Mouse (Mus musculus) cortical plate, adult 2 months (tissue): ENCODE measurements around the gene Unc5cl. TPM values are rescaled to one million over a fixed set of nuclear protein-coding genes. Genes with fewer than 3 reads are reported as not detected.

Experiments
- H3K27ac ChIP-seq: fragments of 200-500 bp; 2 replicates; pipeline ENCODE4 v1.5.1; 2012; ENCODE audit warnings: low read length, control low read depth, inconsistent platforms; ENCODE audit not compliant: insufficient read depth
- H3K4me1 ChIP-seq: fragments of 200-500 bp; 2 replicates; pipeline ENCODE4 v1.6.1; 2011; ENCODE audit warnings: low read length; ENCODE audit not compliant: control insufficient read depth, insufficient read depth
- H3K4me3 ChIP-seq: fragments of 200-500 bp; 2 replicates; pipeline ENCODE4 v1.5.1; 2011; ENCODE audit warnings: mild to moderate bottlenecking, low read length, control low read depth; ENCODE audit not compliant: insufficient read depth
- CTCF ChIP-seq: fragments of 200-500 bp; IDR thresholded peaks from 2 replicates; pipeline ENCODE4 v1.5.1; 2011; ENCODE audit warnings: mild to moderate bottlenecking, control low read depth, low read length; ENCODE audit not compliant: insufficient read depth; ENCODE audit errors: extremely low read depth
- POLR2A ChIP-seq: fragments of 200-500 bp; IDR thresholded peaks from 2 replicates; pipeline ENCODE4 v1.6.1; 2011; ENCODE audit warnings: mild to moderate bottlenecking, low read length, control low read depth; ENCODE audit not compliant: insufficient read depth; ENCODE audit errors: extremely low read depth
- polyA plus RNA-seq: library from polyadenylated mRNA; depleted of rRNA; stranded (reverse); fragments of >200 nt; gene quantifications from 2 replicates; pipeline ENCODE4 v1.2.3, GENCODE M21; 2012

Gene Unc5cl
- polyA plus RNA-seq, 1 experiment, result 0.21 TPM

GRCm38 (mm10) chr17:48552532-48552915 is 97.8 kb downstream of the Unc5cl start:
- Histone ChIP-seq H3K4me3 (no peak overlapping the region), H3K4me1 (no peaks in the 10 kb centered on the region), H3K27ac (no peak overlapping the region)
- TF ChIP-seq POLR2A (no peak), CTCF (no peak)

- H3K4me3 ChIP-seq, result no peak overlapping the region
- H3K4me1 ChIP-seq, result no peaks in the 10 kb centered on the region
- no peak for TF ChIP-seq CTCF
- no peak for TF ChIP-seq POLR2A
- H3K27ac ChIP-seq, result no peak overlapping the region
Observed at GRCm38 (mm10) chr17:48556223-48556962, 101.7 kb downstream of the Unc5cl start.

DNA sequence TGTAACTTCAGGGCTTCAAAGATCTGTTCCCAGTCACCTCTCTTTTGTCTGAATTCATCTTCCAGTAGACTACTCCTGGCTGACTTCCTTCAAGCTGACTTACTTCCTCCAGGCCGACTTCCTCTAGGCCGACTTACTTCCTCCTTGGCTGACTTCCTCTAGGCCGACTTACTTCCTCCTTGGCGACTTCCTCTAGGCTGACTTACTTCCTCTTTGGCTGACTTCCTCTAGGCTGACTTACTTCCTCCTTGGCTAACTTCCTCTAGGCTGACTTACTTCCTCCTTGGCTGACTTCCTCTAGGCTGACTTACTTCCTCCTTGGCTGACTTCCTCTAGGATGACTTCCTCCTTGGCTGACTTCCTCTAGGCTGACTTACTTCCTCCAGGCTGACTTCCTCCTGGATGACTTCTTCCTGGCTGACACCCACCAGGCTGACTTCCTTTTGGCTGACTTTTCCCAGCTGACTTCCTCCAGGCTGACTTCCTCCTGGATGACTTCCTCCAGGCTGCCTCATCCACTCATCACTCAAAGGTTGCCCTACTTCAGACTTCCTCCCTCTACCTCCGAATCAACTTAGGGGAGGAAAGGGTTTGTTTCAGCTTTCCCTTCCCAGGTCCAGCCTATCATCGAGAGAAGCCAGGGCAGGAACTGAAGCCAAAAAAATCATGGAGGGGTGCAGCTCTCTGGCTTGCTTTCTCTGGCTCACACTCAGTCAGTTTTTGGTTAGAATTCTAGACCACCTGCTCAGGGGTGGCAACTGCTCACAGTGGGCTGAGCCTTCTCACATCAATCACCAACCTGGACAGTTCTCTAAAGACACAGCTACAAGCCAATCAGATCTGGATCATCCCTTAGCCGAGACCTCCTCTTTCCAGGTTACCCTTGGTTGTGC is 103.4 kb downstream of the Unc5cl start:
- no peak for TF ChIP-seq POLR2A
- no peak for TF ChIP-seq CTCF
- H3K27ac ChIP-seq, result no peak overlapping the region
- no peaks in the 10 kb centered on the region for H3K4me1 ChIP-seq
- no peak overlapping the region for H3K4me3 ChIP-seq

GRCm38 (mm10) chr17:48564931-48565330 is 110.2 kb downstream of the Unc5cl start:
- TF ChIP-seq POLR2A (no peak), CTCF (no peak)
- H3K4me3 ChIP-seq, result no peak overlapping the region
- H3K27ac ChIP-seq, result no peak overlapping the region

GRCm38 (mm10) chr17:48569656-48570055 is 115.0 kb downstream of the Unc5cl start:
- no peaks in the 10 kb centered on the region for H3K4me1 ChIP-seq
- no peak overlapping the region for H3K4me3 ChIP-seq
- TF ChIP-seq CTCF, result no peak
- TF ChIP-seq POLR2A, result no peak
- H3K27ac ChIP-seq, result no peak overlapping the region

More at GRCm38 (mm10) chr17:48564931-48565330, 110.2 kb downstream of the Unc5cl start:
- no peaks in the 10 kb centered on the region for H3K4me1 ChIP-seq

DNA sequence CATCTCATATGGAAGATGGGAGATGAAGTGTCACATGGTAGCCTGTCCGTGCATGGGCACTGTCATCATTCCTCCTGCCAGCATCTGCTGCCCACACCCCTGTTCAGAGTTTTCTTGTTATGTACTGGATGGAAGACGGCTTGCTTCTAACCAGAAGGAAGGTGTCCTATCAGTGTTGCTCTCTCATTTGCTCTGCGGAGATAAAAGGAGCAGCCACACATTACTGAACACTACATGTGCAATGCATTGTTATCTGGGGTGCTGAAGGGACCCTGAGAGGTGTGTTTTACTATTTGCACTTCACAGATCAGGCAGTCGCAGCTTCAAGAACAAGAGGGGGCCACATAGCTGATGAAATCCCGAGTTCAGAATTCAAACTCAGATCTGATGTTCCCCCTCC is 126.5 kb downstream of the Unc5cl start:
- Histone ChIP-seq H3K4me1 (no peaks in the 10 kb centered on the region), H3K27ac (no peak overlapping the region), H3K4me3 (no peak overlapping the region)
- TF ChIP-seq POLR2A, result no peak
- no peak for TF ChIP-seq CTCF

DNA sequence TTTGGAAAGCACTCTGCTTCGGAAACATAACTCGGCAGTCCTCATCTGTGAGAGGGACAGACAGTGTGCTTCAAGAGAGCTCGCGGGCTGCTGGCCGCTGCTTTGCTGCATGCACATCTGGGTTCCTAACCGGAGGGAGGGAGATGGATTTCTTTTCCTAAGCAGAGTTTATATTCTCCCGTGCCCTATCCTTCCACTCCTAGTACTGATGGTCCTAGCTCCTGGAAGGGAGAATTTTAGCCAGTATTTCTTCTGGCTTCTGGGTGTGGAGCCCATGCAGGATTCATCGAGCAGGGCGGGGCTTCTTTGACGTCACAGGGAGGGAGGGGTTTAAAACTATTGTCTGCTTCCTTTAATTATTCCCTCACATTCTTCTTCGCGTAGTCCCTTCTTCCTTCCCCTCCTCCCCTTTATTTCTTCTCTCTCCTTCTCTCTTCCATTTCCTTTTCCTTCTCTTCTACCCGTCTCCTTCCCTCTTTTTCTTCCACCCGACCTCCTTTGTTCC is 127.8 kb downstream of the Unc5cl start:
- no peak overlapping the region for H3K27ac ChIP-seq
- no peaks in the 10 kb centered on the region for H3K4me1 ChIP-seq
- no peak for TF ChIP-seq POLR2A
- TF ChIP-seq CTCF, result no peak
- H3K4me3 ChIP-seq, result no peak overlapping the region

GRCm38 (mm10) chr17:48583401-48583800 is 128.7 kb downstream of the Unc5cl start:
- Histone ChIP-seq H3K4me3 (no peak overlapping the region), H3K27ac (no peak overlapping the region), H3K4me1 (no peaks in the 10 kb centered on the region)
- no peak for TF ChIP-seq CTCF
- no peak for TF ChIP-seq POLR2A

DNA sequence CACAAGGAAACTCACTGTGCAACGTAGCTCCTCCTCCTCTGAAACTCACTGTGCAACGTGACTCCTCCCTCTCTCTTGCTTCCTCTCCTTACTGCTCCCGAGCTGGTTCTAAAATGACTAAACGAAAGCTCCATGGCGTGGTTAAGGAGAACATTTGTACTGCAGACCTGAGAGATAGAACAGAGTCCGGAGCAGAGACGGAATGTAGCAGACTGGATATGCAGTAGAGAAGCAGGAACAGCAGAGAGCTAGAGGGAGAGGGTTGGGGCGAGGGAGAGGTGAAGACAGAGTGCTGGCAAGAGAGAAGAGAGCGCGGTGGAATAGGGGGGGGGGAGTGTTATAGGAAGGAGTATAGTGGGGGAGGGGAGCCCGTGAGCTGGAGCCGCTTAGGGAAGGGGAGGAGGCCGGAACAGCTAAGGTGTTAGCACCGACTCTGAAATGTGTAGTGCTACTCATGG is 131.2 kb downstream of the Unc5cl start:
- TF ChIP-seq CTCF, result no peak
- no peak for TF ChIP-seq POLR2A
- peak overlapping the region; percentile 22 for H3K4me3 ChIP-seq
- no peaks in the 10 kb centered on the region for H3K4me1 ChIP-seq
- H3K27ac ChIP-seq, result no peak overlapping the region
